Mouse (Mus musculus) olfactory bulb, adult 2 months (tissue): ENCODE results near the gene Phex.

Source experiments
- CTCF ChIP-seq: fragments of 200-500 bp; IDR thresholded peaks from 2 replicates; pipeline ENCODE4 v1.5.1; 2012; ENCODE audit warnings: low read depth, mild to moderate bottlenecking, low read length, moderate library complexity; ENCODE audit not compliant: insufficient read depth
- POLR2A ChIP-seq: fragments of 200-500 bp; IDR thresholded peaks from 2 replicates; pipeline ENCODE4 v1.6.1; 2012; ENCODE audit warnings: mild to moderate bottlenecking, low read depth, low read length, moderate library complexity; ENCODE audit not compliant: insufficient read depth

DNA sequence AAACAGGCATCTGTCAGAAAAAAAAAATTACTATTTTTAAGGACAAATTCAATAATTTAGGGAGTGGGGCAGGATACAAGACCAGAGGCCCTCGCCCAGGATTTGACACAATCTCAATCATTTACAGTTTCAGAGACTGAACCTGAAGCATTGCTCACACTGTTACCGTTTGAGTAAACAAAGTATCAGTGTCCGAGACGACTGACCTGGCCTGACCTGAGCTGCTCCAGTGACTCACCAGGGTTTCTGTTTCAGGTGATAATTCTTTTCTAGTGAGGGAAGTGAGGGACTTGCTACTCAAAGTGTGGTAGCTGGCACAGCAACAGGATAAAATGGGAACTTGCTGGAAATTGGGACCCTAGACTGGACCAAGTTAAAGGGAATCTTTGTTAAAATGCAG is 80.4 kb downstream of the Phex start:
- TF ChIP-seq POLR2A (no peak), CTCF (no peak)
